Mouse (Mus musculus): ENCODE measurements around the gene Fam174b. TPM values are rescaled to one million over a fixed set of nuclear protein-coding genes. Genes with fewer than 3 reads are reported as not detected.

The Fam174b gene
- 26.6 and 33.7 TPM in 2 replicates for polyA plus RNA-seq (2016; fragmentation: Nextera tagmentation; extraction: Ambion mirVana)

DNA sequence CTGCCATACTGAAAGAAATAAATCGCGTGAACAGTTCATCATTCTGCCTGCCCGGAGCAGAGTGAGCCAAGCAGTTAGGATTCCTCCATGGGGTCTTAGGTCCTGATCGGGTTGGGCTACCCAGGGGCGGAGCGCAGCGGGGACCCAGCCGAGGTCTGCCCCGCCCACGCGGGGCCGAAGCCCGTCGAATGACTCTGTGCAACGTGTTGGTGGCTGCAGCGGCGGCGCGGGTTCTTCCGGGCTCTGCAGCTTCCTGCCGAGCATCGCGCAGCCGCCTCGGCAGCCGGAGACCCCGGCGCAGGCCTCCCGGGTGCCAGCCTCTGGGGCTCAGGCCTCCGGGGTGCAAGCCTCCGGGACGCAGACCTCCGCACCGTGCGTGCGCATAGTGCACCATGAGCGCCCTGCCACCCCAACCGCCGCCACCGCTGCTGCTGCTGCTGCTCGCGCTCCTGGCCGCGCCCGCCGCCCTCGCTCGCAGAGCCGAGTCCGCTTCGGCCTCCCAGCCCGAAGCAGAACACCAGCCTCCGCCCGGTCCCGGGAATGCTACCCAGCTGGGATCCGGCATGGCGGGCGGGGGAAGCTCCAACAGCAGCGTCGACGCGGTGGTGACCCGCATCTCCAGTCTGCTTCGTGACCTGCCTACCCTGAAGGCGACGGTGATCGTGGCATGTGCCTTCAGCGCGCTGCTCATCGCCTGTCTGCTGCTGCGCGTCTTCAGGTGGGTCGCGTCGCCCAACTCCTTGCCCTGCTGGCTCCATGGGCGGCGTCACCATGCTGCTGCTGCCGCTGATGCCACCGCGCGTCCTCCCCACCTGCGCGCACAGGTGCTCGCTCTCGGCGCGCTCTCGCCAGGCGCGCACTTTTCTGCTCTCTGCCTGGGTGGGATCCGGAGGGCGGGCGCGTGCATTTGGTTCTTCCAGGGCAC is at the start of gene Fam174b:
Fam174b (plus strand) TSS at position 192 of the 925 bp plus-strand sequence.
- Histone ChIP-seq H3K4me3 (replicated peaks) (peak within 1 kb of the TSS; percentile 58), H3K4me2 (peak within 1 kb of the TSS; percentile 98), H3K9me3 (no peaks in the 10 kb centered on the region), H3K36me3 (no peaks in the 10 kb centered on the region), H3K9ac (replicated peaks) (peak within 1 kb of the TSS; percentile 74), H3K27me3 (peaks cover 43% of the 10 kb centered on the region), H3K4me1 (replicated peaks) (peaks cover 20% of the 10 kb centered on the region), H3K27ac (peak within 1 kb of the TSS; percentile 56)
- peak; percentile 81 for ATAC-seq (ENCODE audit: insufficient number of reproducible peaks, insufficient read depth, low FRiP score, low TSS enrichment, low read depth)
- 1% methylated on average over 94 of the region's 94 CpGs for WGBS

GRCm38 (mm10) chr7:73697092-73697491 is 43.0 kb upstream of the Fam174b start:
- no peaks in the 10 kb centered on the region for H3K4me1 ChIP-seq (replicated peaks)
- 83% methylated on average over 3 of the region's 3 CpGs for WGBS
- no peak overlapping the region for H3K9ac ChIP-seq (replicated peaks)
- H3K4me3 ChIP-seq (replicated peaks): no peak overlapping the region
- no peak overlapping the region for H3K27ac ChIP-seq
- H3K4me2 ChIP-seq: no peak overlapping the region
- ATAC-seq (ENCODE audit: insufficient number of reproducible peaks, insufficient read depth, low FRiP score, low TSS enrichment, low read depth): no peak
- H3K36me3 ChIP-seq: no peaks in the 10 kb centered on the region
- no peaks in the 10 kb centered on the region for H3K27me3 ChIP-seq
- H3K9me3 ChIP-seq: no peaks in the 10 kb centered on the region

DNA sequence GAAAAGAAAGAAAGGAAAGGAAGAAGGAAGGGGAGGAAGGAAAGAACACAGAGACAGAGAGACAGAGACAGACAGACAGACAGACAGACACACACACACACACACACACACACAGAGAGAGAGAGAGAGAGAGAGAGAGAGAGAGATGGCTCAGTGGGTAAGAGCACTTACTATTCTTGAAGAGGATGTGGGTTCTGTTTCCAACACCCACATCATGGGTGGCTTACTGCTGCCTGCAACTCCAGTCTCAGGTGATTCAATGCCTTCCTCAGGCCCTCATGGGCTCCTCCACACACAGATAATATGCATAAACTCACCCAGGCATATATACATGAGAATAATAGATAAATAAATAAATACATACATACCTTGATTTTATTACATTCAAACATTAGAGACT is 35.8 kb upstream of the Fam174b start:
- no peak for ATAC-seq (ENCODE audit: insufficient number of reproducible peaks, insufficient read depth, low FRiP score, low TSS enrichment, low read depth)
- H3K27ac ChIP-seq: no peak overlapping the region

GRCm38 (mm10) chr7:73713506-73713905 is 26.6 kb upstream of the Fam174b start:
- no peaks in the 10 kb centered on the region for H3K9me3 ChIP-seq
- WGBS: 81% methylated on average over 8 of the region's 8 CpGs
- no peak overlapping the region for H3K4me3 ChIP-seq (replicated peaks)
- H3K4me2 ChIP-seq: no peak overlapping the region
- no peak overlapping the region for H3K27ac ChIP-seq
- H3K4me1 ChIP-seq (replicated peaks): peaks cover 13% of the 10 kb centered on the region
- no peak overlapping the region for H3K9ac ChIP-seq (replicated peaks)
- ATAC-seq (ENCODE audit: insufficient number of reproducible peaks, insufficient read depth, low FRiP score, low TSS enrichment, low read depth): no peak
- no peaks in the 10 kb centered on the region for H3K36me3 ChIP-seq
- H3K27me3 ChIP-seq: no peaks in the 10 kb centered on the region

More for the DNA sequence above, 35.8 kb upstream of the Fam174b start:
- Histone ChIP-seq H3K4me2 (no peak overlapping the region), H3K36me3 (no peaks in the 10 kb centered on the region), H3K9ac (replicated peaks) (no peak overlapping the region), H3K9me3 (no peaks in the 10 kb centered on the region), H3K4me3 (replicated peaks) (no peak overlapping the region), H3K27me3 (no peaks in the 10 kb centered on the region), H3K4me1 (replicated peaks) (no peaks in the 10 kb centered on the region)

DNA sequence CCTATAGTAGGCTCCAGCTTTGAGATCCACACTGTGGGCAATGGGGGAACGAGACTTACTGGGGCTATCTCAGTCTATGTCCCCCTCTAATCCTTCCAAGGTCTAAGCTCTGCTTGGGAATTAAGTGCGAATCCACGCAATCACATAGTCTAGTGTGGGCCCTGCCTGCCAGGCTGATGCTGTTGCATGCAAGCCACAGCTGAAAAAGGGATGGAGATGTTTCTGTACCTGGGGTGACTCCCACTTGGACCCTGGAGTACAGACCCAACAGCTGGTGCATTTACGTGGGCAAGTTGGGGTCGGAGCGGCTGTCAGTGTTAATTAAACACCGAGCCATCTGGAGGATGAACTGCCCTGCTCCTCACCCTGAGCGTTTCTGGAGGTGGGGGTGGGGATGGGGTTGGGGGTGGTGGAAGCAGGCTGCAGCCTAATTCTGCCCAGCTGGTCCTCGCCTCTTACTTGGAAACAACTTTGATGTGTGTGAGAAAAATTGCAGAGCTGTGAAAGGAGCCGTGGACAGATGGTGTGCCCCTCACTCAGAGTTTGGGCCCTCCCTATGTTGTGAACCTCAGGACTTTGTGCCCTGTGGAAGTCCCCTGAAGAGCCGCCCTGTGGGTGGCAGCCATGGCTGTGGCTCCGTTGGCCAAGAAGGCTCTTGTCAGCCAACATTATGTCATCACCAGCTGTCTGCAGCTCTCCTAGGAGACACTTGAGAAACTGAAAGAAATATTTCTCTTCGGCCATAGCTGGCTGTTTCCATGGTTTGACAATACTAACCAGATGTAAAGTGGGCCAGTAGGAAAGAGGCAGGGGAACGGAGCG is 24.0 kb upstream of the Fam174b start:
- Histone ChIP-seq H3K36me3 (no peaks in the 10 kb centered on the region), H3K27ac (peak overlapping the region; percentile 74), H3K27me3 (no peaks in the 10 kb centered on the region), H3K9ac (replicated peaks) (no peak overlapping the region), H3K4me3 (replicated peaks) (no peak overlapping the region), H3K9me3 (no peaks in the 10 kb centered on the region), H3K4me2 (peak overlapping the region; percentile 13; the same call in 1 of the 2 replicates), H3K4me1 (replicated peaks) (peaks cover 13% of the 10 kb centered on the region)
- ATAC-seq (ENCODE audit: insufficient number of reproducible peaks, insufficient read depth, low FRiP score, low TSS enrichment, low read depth): peak; percentile 82
- 29% methylated on average over 15 of the region's 15 CpGs for WGBS

DNA sequence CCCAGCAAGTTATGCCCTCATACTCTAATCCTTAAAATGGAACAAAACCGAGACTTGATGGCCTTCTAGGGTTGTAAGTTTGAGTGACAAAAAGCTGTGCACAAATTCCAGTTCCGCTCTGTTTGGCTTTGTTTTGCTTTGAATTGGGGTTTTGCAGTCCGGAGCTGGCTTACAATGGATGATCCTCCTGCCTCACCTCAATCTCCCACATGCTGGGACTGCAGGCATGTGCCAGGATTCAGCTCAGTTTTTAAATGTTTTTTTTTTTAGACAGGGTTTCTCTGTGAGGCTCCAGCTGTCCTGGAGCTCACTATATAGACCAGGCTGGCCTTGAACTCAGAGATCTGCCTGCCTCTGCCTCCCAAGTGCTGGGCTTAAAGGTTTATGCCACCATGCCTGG is 23.3 kb upstream of the Fam174b start:
- no peak overlapping the region for H3K4me3 ChIP-seq (replicated peaks)
- H3K4me2 ChIP-seq: no peak overlapping the region
- H3K4me1 ChIP-seq (replicated peaks): peaks cover 13% of the 10 kb centered on the region
- 87% methylated on average over 3 of the region's 3 CpGs for WGBS
- H3K27ac ChIP-seq: peak overlapping the region; percentile 74
- H3K36me3 ChIP-seq: no peaks in the 10 kb centered on the region
- no peaks in the 10 kb centered on the region for H3K9me3 ChIP-seq
- no peaks in the 10 kb centered on the region; the same call in 1 of the 2 replicates for H3K27me3 ChIP-seq
- H3K9ac ChIP-seq (replicated peaks): no peak overlapping the region
- ATAC-seq (ENCODE audit: insufficient number of reproducible peaks, insufficient read depth, low FRiP score, low TSS enrichment, low read depth): no peak

GRCm38 (mm10) chr7:73718031-73718430 is 22.1 kb upstream of the Fam174b start:
- WGBS: 80% methylated on average over 10 of the region's 10 CpGs
- no peaks in the 10 kb centered on the region; the same call in 1 of the 2 replicates for H3K27me3 ChIP-seq
- H3K4me1 ChIP-seq (replicated peaks): peaks cover 9% of the 10 kb centered on the region
- ATAC-seq (ENCODE audit: insufficient number of reproducible peaks, insufficient read depth, low FRiP score, low TSS enrichment, low read depth): no peak
- H3K9ac ChIP-seq (replicated peaks): no peak overlapping the region
- H3K9me3 ChIP-seq: no peaks in the 10 kb centered on the region
- H3K4me3 ChIP-seq (replicated peaks): no peak overlapping the region
- H3K36me3 ChIP-seq: no peaks in the 10 kb centered on the region
- H3K4me2 ChIP-seq: no peak overlapping the region
- H3K27ac ChIP-seq: no peak overlapping the region

- no peak overlapping the region for H3K9ac ChIP-seq (replicated peaks)
- H3K4me3 ChIP-seq (replicated peaks): no peak overlapping the region
- peaks cover 9% of the 10 kb centered on the region for H3K4me1 ChIP-seq (replicated peaks)
- WGBS: 79% methylated on average over 5 of the region's 5 CpGs
- H3K27me3 ChIP-seq: no peaks in the 10 kb centered on the region; the same call in 1 of the 2 replicates
- no peak for ATAC-seq (ENCODE audit: insufficient number of reproducible peaks, insufficient read depth, low FRiP score, low TSS enrichment, low read depth)
- H3K36me3 ChIP-seq: no peaks in the 10 kb centered on the region
- H3K4me2 ChIP-seq: no peak overlapping the region
- no peaks in the 10 kb centered on the region for H3K9me3 ChIP-seq
- no peak overlapping the region for H3K27ac ChIP-seq
Observed at GRCm38 (mm10) chr7:73718497-73719007, 21.6 kb upstream of the Fam174b start.

DNA sequence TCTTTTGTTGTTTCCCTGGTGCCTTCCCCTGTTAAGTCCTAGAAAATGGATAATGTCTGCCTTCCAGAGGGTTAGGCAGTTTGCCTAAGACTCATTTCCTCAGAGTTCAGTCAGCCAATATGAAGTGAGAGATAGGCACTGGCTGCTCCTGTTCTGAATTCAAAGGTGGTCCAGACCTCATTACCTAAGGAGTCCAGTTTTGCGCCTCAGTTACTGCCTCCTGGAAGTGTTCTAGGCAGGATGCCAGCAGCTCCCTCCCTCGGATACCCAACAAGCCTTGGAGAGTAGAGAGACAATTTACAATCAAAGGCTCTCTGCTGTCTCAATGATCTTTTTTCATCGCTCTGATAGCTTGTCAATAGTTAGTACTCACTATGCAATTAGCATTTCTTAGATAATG is 19.1 kb upstream of the Fam174b start:
- Histone ChIP-seq H3K36me3 (no peaks in the 10 kb centered on the region), H3K27me3 (no peaks in the 10 kb centered on the region; the same call in 1 of the 2 replicates), H3K9me3 (no peaks in the 10 kb centered on the region), H3K9ac (replicated peaks) (no peak overlapping the region), H3K4me2 (no peak overlapping the region), H3K27ac (no peak overlapping the region), H3K4me1 (replicated peaks) (peaks cover 5% of the 10 kb centered on the region), H3K4me3 (replicated peaks) (no peak overlapping the region)
- no peak for ATAC-seq (ENCODE audit: insufficient number of reproducible peaks, insufficient read depth, low FRiP score, low TSS enrichment, low read depth)
- WGBS: 62% methylated on average over 3 of the region's 3 CpGs

DNA sequence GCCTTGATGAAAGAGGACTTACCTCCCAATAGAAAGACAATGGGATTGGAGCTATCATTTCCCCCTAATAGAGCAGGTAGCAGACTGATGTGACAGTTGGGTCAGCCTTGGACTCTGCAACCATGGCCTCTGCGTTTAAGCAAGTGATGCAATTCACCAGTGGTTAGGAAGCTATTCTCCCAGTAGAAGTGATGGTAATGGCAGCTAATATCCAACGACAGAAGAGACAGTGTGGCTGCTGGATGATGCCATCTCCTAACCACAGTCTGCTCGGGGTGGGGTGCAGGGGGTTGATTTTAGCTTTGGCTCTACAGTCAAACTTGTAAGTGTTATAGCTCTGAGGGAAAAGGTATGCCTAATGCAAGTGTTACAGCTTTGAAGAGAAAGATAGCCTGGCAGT is 18.3 kb upstream of the Fam174b start:
- Histone ChIP-seq H3K27ac (no peak overlapping the region), H3K4me2 (no peak overlapping the region), H3K36me3 (no peaks in the 10 kb centered on the region), H3K4me3 (replicated peaks) (no peak overlapping the region), H3K9ac (replicated peaks) (no peak overlapping the region), H3K4me1 (replicated peaks) (no peaks in the 10 kb centered on the region), H3K9me3 (no peaks in the 10 kb centered on the region), H3K27me3 (no peaks in the 10 kb centered on the region; the same call in 1 of the 2 replicates)
- WGBS: 84% methylated on average over 3 of the region's 3 CpGs
- no peak for ATAC-seq (ENCODE audit: insufficient number of reproducible peaks, insufficient read depth, low FRiP score, low TSS enrichment, low read depth)

DNA sequence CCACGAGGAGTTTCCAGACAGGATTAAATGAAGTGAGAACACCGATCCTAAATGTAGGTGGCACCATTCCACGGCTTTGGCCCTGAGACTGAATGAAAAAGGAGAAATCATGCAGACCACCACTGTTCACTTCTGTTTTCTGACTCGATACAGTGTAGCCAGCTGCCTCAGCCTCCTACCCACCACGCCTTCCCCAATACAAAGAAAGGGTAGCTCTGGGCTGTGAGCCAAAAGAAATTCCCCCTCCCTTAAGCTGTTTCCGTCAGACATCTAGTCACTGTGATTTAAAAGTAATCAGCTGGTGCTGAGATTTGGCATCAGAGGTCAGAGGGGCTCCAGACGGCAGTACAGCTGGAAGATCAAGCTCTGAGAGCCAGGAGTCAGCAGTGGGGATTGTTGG is 10.2 kb upstream of the Fam174b start:
- 56% methylated on average over 7 of the region's 7 CpGs for WGBS

More for the DNA sequence above, 10.2 kb upstream of the Fam174b start:
- H3K4me1 ChIP-seq (replicated peaks): peaks cover 4% of the 10 kb centered on the region; the same call in 1 of the 2 replicates
- no peak overlapping the region for H3K27ac ChIP-seq
- no peaks in the 10 kb centered on the region for H3K9me3 ChIP-seq
- ATAC-seq (ENCODE audit: insufficient number of reproducible peaks, insufficient read depth, low FRiP score, low TSS enrichment, low read depth): no peak
- no peak overlapping the region for H3K9ac ChIP-seq (replicated peaks)
- no peaks in the 10 kb centered on the region for H3K27me3 ChIP-seq
- no peak overlapping the region for H3K4me3 ChIP-seq (replicated peaks)
- no peaks in the 10 kb centered on the region for H3K36me3 ChIP-seq
- H3K4me2 ChIP-seq: no peak overlapping the region
